Comparison of ENCODE assay signal across 9 mouse cellular contexts in genomic region chr2:138245631-138246289, GRCm38 (mm10). TPM values are rescaled to one million over a fixed set of nuclear protein-coding genes. Genes with fewer than 3 reads are reported as not detected.
A peak's percentile ranks its signal among the peaks of the same experiment; 100 is the strongest.
DNase-seq lines count a peak whose midpoint lies in the region; ATAC-seq lines count a peak whose summit lies in the region.
"Had no signal": no experiment of that assay in that cellular context is flagged by ENCODE, and none has a peak within 500 bp of the region (broad histone marks: within the 10 kb centered on the region; RNA-seq: fewer than 3 reads in every experiment).

No protein-coding gene starts in this region.

- no peaks in the 10 kb centered on the region for H3K9me3 ChIP-seq in forebrain, embryonic 15.5 days
- H3K9me3 ChIP-seq in forebrain, embryonic 10.5 days, result no peaks in the 10 kb centered on the region
- H3K9me3 ChIP-seq: megakaryocyte, embryonic 14.5 days had no signal

- 0 out of 2 replicates have a peak overlapping the region, but pooled peaks have one; percentile 5 for H3K27ac ChIP-seq in forebrain, embryonic 15.5 days (replicated peaks)
- no peak overlapping the region for H3K27ac ChIP-seq in forebrain, embryonic 10.5 days

- H3K9ac ChIP-seq in forebrain, embryonic 15.5 days (replicated peaks), result no peak overlapping the region

- no peaks in the 10 kb centered on the region for H3K27me3 ChIP-seq in forebrain, embryonic 15.5 days
- no peaks in the 10 kb centered on the region for H3K27me3 ChIP-seq in forebrain, embryonic 10.5 days (ENCODE audit: poor library complexity, severe bottlenecking)

- H3K4me2 ChIP-seq in forebrain, embryonic 15.5 days (replicated peaks), result no peak overlapping the region

- ATAC-seq in forebrain, embryonic 15.5 days (replicated peaks), result peak; percentile 94
- ATAC-seq in erythroblast, adult 5-6 weeks (replicated peaks; ENCODE audit: low FRiP score, poor library complexity, severe bottlenecking), result no peak

- no peaks in the 10 kb centered on the region for H3K36me3 ChIP-seq in forebrain, embryonic 15.5 days
- H3K36me3 ChIP-seq in forebrain, embryonic 10.5 days (replicated peaks), result no peaks in the 10 kb centered on the region

- no peak for DNase-seq in forebrain, embryonic 10.5 days (ENCODE audit: extremely low spot score, low spot score)
- DNase-seq in Muller cell, postnatal 12 days (ENCODE audit: inconsistent ontology term), result peak; percentile 51
- DNase-seq in gastrocnemius, postnatal 25 days, result peak; percentile 21
- peak; percentile 25 to 47 for DNase-seq in kidney, postnatal 36 days
- peak; percentile 64 for DNase-seq in lung, postnatal 36 days
- no peak for DNase-seq in urinary bladder, postnatal 4 days (ENCODE audit: low spot score in 2 of 2)

- 52% methylated on average over 2 of the region's 2 CpGs for whole genome bisulfite sequencing in forebrain, embryonic 15.5 days
- WGBS in forebrain, embryonic 10.5 days, result 77% methylated on average over 2 of the region's 2 CpGs

- H3K4me1 ChIP-seq in forebrain, embryonic 15.5 days, result peaks cover 8% of the 10 kb centered on the region
- no peaks in the 10 kb centered on the region for H3K4me1 ChIP-seq in forebrain, embryonic 10.5 days

- no peak overlapping the region for H3K4me3 ChIP-seq in forebrain, embryonic 15.5 days
- no peak overlapping the region for H3K4me3 ChIP-seq in forebrain, embryonic 10.5 days
- H3K4me3 ChIP-seq: megakaryocyte, embryonic 14.5 days had no signal

RNA-seq across cellular contexts. Expression of gene Btbd3, which starts 10.6 kb away (rescaled TPM):
- 21.7 and 22.2 TPM in 2 replicates for polyA plus RNA-seq in forebrain, embryonic 15.5 days (2015; fragmentation: Nextera tagmentation; extraction: Ambion mirVana)
- 12.2 and 13.0 TPM in 2 replicates for polyA plus RNA-seq in forebrain, embryonic 10.5 days (2016; fragmentation: Nextera tagmentation; extraction: Ambion mirVana)
- 10 to 100 TPM; 10.1 TPM for total RNA-seq in gastrocnemius, postnatal 25 days (2021)
- total RNA-seq in erythroblast, adult 5-6 weeks (2015; ENCODE audit: low replicate concordance), result not detected in 2 replicates
- 0.09 and 0.28 TPM in 2 replicates for total RNA-seq in erythroblast, adult 5-6 weeks (2017; ENCODE audit: low replicate concordance)

Comparison
In these comparisons a context has a peak if more than half of its experiments do, and no peak if none do; other contexts are left out.
1. DNase-seq: peak in Muller cell, postnatal 12 days (single experiment), gastrocnemius, postnatal 25 days (single experiment), kidney, postnatal 36 days (2 of 2) and lung, postnatal 36 days (single experiment); none in forebrain, embryonic 10.5 days (single experiment) and urinary bladder, postnatal 4 days (0 of 2).
2. RNA of gene Btbd3, which starts 10.6 kb away (total RNA-seq): 10.1 TPM in gastrocnemius, postnatal 25 days; 0.09 to 0.28 TPM in erythroblast, adult 5-6 weeks; every median in the first group is over 4 times any median in the second.